Mouse (Mus musculus) layer of hippocampus, postnatal 25 days (tissue): ENCODE data around the gene 2610528J11Rik. TPM values are rescaled to one million over a fixed set of nuclear protein-coding genes. Genes with fewer than 3 reads are reported as not detected.
"Not testable (repeated sequence)": the region's sequence is repeated elsewhere in the genome, so short reads cannot be mapped to it uniquely, and the experiment has no call there.

Experiments used
- DNase-seq, 2 experiments: peaks; one replicate each; pipeline ENCODE4 v3.0.0; 2022; ENCODE audit warnings: mixed read lengths in 2 of 2, low spot score in 1 of 2; ENCODE audit errors: extremely low spot score in 1 of 2
- total RNA-seq, 2 experiments: library from RNA; stranded (reverse); gene quantifications; 2 replicates each; pipeline ENCODE4 v1.2.3; 2021

Gene 2610528J11Rik
- not detected for total RNA-seq

DNA sequence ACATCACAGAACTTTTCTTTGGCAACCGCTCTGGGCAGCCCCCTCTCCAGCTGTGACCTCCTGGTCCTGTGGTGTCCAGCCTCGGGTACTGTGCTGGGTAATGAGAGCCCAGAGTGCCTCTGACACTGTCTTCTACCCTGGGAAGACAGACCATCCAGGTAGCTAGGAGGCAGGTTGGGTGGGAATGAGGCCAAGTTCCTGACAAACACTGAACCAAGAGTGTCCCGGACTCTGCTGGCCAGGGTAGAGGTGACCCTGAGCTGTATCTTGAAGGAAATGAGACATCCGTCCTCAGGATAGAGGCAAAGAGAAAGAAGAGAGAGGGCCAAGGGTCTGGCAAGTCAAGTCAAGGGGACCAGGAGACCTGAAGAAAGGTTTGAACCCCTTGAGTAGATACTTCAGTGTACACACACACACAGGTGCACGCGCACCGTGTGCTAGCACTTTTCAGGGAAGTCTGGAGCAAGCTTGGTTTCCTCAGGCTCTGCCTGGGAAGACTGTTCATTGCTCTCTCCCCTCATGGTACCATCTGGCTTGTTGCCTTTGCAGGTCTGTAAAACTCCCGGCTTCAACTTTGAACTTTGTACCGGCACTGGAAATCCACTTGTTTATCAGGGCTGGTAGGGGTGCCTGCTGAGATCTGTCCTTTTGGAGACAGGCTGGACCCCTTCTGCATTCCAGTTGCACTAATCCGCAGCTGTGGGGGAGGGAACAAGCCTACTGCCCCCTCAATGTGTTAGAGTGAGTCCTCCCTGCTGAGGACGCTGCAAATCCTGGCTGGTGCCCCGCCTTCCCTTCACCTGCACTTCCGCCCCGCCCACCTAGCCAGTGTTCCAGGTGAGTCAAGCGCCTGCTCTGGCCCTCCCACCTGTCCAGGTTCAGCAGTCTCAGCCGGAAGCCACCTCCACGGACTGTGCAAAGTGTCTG is at the start of gene 2610528J11Rik:
2610528J11Rik (plus strand) TSS at position 592 of the 927 bp plus-strand sequence.
- no peak for DNase-seq

GRCm38 (mm10) chr4:118489717-118490132 is 37.1 kb upstream of the 2610528J11Rik start, which contains the start of gene Tie1:
Gene Tie1, minus strand, starts transcription at chr4:118490061.
- DNase-seq, result no peak

DNA sequence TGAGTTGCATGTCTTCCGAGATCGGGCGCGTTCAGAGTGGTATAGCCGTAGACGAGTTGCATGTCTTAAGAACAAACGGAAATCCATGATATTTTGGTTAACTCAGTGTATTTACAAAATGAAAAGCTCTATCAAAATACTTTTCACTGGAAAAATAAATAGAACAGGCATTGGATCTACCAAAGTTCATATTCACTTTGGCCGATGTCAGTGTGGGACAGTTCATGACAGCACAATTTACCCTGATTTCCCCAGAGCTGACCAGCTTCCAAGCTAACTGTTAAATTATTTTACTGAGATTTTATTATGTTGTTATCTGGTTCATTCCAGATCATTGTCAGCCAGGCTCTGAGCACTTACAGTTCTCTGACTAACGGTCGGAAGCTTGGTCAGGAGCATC is 36.3 kb upstream of the 2610528J11Rik start:
- no peak for DNase-seq

- DNase-seq, result no peak
Observed at GRCm38 (mm10) chr4:118500171-118500724, 26.6 kb upstream of the 2610528J11Rik start.

DNA sequence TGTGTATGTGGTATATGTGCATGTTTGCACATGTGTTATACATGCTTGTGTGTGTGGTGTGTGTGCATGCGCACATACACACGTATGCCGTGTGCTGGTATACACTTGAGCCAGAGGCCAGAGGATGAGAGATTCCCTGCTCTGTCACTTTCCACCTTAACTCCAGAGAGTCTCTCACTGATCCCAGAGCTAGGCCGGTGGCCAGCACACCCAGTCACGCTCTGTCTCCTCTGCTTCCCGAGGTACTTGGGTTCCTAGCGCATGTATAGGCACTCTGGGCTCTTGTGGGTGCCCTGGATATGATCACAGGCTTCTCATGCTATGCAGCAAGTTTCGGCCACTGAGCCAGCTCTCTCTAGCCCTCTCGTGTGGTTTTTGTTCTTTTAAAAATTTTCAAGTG is 26.0 kb upstream of the 2610528J11Rik start:
- no peak for DNase-seq

DNA sequence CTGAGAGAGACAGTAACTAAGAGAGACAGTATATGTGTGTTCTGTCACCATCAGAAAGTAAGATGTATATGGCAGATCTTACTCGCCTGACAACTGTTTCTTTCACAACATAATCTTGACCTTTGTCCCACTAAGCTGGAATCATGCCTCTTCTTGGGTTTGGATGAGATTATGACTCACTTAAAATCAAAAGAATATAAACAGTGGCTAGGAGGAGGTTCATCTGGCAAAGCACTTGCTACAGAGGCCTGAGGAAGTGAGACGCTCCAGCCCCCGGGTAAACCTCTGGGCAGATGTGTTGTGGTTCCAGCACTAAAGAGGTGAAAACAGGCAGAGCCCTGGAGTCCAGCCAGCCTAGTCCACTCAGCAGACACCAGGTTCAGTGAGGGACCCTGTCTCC is 21.2 kb upstream of the 2610528J11Rik start:
- DNase-seq, result no peak

GRCm38 (mm10) chr4:118507171-118507570 is 19.6 kb upstream of the 2610528J11Rik start:
- not testable (repeated sequence) for DNase-seq

DNA sequence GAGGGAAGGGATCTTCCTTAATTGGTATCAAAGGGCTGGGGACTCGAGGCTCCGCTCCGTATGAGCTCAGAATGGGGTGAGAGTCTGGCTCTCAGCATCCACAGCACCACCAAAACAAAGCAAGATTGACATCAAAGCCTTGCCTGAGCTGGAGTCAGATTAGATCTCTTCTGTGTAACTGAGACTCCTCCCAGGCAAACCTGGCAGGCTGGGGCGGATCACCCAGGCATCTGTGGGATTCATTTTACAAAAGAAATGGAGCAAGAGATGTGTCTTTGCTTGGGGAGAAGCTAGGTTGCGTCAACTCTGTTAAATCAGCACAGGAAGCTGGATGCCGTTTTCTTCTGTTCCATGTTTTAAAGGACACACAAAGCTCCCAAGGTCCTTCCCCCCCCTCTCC is 17.7 kb upstream of the 2610528J11Rik start:
- DNase-seq, result no peak

DNA sequence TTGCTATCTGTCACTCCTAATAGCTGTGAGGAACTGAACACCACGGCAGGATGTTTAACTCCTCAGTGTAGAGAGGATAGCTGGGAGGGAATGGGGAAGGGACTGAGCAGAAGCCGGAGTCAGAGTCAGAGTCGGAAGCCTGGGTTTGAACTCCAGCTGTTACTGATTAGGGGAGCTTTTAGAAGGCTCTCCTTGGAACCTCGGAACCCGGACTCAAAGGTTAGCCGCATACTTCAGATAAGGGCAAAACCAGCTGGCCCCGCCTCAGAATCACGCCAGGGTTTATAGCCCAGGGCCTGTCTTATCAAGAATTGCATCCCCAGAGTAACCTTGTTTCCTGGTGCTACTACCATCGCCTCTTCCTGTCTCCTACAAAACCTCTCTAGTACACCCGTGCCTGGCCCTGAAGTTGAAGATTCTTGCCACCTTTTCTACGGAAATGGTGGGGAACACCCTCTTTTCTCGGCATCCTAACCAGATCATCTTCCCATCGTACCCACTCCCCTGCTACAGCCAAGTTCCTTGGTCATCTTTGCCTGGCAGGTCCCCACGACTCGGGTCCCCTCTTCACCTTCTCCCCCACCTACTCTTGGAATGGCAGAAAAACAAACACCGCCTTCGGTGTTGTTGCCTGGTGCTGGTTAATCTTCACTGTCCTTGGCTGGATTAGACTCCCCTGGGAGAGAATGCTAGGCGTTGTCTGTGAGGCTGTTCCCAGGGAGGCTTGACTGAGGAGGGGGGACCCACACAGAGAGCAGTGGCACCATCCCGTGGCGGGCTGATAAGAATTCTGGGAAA is 9.9 kb upstream of the 2610528J11Rik start:
- no peak for DNase-seq

DNA sequence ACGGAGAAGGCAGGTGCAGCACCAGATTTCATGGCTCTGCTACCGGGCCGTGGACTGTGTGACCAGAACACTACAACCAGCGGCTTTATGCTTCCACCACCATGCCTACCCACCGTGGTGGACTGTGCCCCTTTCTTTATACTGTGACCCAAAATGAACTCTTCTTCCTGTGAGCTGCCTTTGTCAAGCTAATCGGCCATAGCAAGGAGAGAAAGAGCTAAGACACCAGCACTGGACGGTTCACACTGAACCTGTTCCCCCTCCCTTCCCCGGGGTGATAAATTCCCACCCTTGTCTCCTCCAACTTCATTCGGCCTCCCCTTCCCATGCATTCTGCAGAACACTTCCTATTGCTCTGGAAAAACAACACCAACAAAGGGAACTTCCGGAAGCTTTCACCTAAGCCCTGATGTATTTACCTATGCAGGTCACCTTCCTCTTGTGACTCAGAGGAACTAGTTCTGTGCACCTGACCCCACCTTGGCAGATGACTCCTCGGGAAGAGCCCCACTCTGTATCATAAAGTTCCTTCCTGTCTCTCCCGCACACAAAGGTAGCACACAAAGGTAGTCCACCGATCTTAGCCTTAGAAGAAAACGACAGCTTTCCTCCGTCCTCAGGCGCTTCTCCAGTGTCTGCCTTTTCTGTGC is 9.2 kb upstream of the 2610528J11Rik start:
- DNase-seq, result no peak

DNA sequence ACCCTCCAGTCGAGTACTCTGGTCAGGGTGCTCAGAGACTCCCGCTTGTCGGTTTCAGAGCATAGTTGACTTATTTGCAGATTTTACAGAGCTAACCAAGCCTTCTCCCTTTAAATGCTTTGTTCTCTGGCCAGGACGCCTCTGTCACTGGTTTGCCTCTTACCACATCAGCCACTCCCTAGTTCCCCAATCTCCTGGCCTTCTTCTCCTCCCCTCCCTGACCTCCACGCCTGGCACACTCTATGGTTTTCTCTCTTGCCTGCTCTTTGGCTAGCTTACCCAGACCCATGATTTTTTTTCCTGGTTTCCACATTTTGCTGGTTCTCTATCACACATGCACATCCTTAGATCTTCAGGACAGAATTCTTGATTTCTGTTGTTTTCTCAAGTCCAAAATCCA is 8.6 kb upstream of the 2610528J11Rik start:
- no peak for DNase-seq

DNA sequence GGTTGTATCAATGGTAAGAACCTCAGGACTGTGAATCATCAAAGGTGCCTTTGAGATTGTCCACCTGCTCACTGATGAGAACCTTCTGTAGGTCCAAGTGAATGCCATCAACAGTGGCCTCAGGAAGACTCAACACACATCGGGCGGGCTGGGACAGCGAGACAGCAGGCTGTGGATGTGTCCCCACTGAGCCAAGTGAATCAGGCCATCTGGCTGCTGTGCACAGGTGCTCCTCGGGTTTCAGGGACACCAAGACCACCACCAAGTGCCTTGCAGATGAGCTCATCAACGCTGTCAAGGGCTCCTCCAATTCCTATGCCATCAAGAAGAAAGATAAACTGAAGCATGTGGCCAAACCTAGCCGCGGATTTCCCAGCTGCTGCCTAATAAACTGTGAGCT is 4.6 kb upstream of the 2610528J11Rik start:
- no peak for DNase-seq

DNA sequence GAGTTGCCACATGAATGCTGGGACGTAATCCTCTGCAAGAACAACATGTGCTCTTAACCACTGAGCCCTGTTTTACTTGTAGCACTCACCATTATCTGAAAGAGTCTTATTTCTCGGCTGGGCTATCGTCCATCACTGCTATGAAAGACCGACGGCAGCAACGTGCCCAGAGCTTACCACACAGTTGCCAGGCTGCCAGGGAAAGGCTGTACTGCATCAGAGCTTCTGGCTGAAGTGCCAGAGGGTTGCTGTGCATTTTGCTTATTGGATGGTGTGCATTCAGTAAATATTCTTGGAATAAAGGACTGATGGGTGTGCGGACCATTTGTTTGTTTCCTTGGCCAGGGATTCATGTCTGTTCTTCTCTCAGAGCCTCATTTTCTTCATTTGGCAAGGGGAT is 2.8 kb upstream of the 2610528J11Rik start:
- no peak for DNase-seq

DNA sequence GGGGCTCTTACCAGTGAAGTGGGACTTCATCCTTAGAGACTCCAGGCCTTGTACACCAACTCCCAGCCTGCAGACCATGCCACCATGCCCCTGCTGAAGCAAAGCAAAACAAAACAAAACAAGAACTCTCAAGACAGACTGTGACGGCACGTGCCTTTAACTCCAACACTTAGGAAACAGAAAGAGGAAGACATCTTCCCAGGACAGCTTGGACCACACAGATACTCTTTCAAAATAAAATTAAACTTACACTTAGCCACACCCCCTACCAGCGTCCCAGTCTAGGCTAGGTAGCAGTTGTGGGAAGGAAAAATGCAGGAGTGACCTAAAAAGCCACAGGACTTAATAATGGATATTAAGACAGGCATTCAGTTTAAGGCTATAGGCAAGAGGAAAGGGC is 1.0 kb upstream of the 2610528J11Rik start:
- DNase-seq, result no peak

GRCm38 (mm10) chr4:118527335-118527681 is 509 bp downstream of the 2610528J11Rik start:
- no peak for DNase-seq

DNA sequence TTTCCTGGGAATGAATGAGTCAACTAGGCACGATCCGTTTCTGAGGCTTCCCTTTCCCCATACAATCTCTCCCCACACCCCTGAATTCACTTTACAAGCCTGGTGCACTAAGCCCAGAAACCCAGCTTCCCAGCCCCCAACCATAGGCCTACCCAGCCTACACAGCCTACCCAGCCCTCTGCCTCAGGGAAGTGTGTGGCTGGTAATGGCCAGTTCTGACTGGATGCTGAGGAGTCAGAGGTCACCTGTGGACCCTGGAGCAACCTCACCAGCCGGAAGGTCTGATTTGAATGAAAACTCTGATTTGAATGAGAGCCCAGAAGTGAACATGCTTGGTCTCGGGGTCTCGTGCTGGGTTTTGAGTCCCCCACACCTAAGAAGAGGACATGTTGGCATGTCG is 921 bp downstream of the 2610528J11Rik start:
- no peak for DNase-seq

GRCm38 (mm10) chr4:118532663-118533062 is 5.9 kb downstream of the 2610528J11Rik start:
- DNase-seq, result no peak

DNA sequence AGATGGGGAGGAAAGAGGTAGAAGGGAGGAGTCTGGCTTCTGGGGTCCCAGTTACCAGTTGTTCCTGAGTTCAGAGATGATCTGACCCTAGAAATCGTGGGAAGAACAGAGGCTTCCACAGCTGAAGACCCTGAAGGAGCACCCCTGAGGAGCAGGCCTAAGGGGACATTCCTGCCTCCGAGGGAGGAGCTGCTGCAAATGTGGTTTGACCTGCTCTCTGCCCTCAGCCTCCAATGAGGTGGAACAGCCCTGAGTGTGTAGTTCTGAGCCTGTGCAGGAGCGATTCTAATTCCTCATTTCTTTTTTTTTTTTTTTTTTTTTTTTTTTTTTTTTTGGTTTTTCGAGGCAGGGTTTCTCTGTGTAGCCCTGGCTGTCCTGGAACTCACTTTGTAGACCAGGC is 6.4 kb downstream of the 2610528J11Rik start:
- no peak for DNase-seq

DNA sequence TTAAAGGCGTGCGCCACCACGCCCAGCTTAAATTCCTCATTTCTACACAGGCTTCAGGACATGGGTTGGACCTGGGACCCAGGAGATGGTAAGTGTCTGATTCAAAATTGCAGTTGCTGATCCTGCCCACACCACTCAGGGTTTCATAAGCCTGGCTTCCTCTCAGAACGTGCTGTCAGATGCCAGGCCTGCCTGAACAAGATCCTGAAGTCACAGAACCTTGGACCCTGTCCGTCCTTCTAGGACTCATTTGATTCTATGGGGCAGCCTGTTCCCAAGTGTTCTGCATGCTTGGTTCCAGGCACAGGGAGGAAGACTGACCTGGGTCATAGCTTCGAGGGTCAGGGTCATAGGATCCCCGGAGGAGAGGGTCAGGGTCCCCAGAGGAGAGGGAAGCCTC is 6.8 kb downstream of the 2610528J11Rik start:
- no peak for DNase-seq

DNA sequence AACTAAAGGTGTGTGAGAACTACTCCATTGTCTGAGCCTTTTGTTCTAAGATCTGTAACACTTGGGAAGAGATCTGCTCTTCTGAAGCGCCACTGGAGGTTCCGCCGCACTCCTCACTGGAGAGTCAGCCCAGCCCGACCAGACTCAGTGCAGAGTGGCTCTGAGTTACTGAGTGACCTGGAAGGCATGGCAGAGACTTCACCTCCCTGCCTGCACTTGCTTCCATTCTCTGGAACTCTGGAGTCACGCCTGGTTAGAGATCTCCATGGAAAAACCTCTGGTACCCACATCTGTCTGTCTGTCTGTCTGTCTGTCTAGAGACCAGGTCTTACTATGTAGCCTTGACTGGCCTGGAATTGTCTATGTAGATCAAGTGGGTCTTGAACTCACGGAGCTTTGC is 8.8 kb downstream of the 2610528J11Rik start:
- DNase-seq, result no peak

- no peak for DNase-seq
Observed at GRCm38 (mm10) chr4:118537801-118538200, 11.0 kb downstream of the 2610528J11Rik start.
